Mouse (Mus musculus): Measurements from ENCODE around the gene Lrrc41.

Gene Lrrc41

GRCm38 (mm10) chr4:116077240-116078095, 2.4 kb downstream of the Lrrc41 start:
- no peak for DNase-seq (ENCODE audit: low spot score in 2 of 2)

- DNase-seq (ENCODE audit: low spot score in 2 of 2): no peak
Observed at GRCm38 (mm10) chr4:116088510-116089249, 13.6 kb downstream of the Lrrc41 start.

GRCm38 (mm10) chr4:116096291-116096690, 21.2 kb downstream of the Lrrc41 start:
- DNase-seq (ENCODE audit: low spot score in 2 of 2): no peak

GRCm38 (mm10) chr4:116097211-116097610, 22.1 kb downstream of the Lrrc41 start:
- no peak for DNase-seq (ENCODE audit: low spot score in 2 of 2)

DNA sequence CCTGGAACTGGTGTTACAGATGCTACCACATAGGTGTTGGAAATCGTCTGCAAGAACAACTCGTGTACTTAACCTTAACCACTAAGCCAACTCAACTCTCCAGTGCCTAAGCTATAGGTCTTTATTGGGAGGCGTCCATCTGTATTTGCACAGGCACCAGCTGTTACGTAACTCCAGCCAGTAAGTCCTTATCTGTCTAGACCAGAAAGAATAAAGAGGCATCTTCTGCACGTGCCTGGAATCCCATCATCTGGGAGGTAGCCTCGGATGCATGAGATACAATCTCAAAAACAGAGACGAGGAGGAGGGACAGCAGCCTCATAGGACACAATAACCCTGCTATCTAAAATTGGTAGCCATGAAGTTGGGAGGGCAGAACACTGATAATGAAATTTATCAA, 25.9 kb downstream of the Lrrc41 start:
- DNase-seq (ENCODE audit: low spot score in 2 of 2): no peak

GRCm38 (mm10) chr4:116105278-116105677, 30.2 kb downstream of the Lrrc41 start:
- DNase-seq (ENCODE audit: low spot score in 2 of 2): no peak

DNA sequence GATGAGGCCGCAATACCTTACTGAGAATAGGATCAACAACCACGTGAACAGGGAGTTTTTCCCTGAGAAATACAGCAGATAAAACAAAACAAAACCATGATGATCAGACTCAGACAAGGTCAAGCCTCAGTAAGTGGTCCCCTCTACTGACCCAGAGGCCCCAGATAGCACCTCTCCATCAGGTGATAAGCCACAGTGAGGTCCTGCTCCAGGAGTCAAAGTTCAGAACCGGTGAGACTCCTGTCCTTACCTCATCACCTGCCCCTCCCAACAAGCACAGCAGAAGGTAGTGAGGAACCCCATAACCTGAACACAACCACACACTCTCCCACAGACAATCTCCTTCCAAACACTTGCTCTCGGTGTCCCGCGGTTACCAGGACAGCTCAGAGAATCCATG, 35.6 kb downstream of the Lrrc41 start:
- DNase-seq (ENCODE audit: low spot score in 2 of 2): no peak

DNA sequence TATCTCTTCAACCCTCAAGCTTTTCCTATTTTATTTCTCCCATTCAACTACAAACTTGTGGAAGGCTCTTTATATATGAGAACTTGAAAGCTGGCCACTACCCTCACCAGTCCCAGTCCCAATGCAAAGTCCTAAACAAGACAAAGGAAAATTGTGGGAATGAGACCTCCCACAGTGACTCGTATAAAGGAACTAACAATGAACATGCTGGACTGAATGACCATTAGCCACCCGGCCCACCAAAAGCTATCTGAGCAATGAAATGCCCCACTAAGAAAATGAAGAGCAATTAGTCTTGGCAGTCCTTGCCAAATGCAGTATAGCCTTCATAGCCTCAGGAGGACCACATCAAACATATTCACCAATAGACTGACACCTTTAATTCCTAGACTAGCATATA, 36.4 kb downstream of the Lrrc41 start:
- DNase-seq (ENCODE audit: low spot score in 2 of 2): no peak

GRCm38 (mm10) chr4:116122762-116123161, 47.7 kb downstream of the Lrrc41 start:
- no peak for DNase-seq (ENCODE audit: low spot score in 2 of 2)

DNA sequence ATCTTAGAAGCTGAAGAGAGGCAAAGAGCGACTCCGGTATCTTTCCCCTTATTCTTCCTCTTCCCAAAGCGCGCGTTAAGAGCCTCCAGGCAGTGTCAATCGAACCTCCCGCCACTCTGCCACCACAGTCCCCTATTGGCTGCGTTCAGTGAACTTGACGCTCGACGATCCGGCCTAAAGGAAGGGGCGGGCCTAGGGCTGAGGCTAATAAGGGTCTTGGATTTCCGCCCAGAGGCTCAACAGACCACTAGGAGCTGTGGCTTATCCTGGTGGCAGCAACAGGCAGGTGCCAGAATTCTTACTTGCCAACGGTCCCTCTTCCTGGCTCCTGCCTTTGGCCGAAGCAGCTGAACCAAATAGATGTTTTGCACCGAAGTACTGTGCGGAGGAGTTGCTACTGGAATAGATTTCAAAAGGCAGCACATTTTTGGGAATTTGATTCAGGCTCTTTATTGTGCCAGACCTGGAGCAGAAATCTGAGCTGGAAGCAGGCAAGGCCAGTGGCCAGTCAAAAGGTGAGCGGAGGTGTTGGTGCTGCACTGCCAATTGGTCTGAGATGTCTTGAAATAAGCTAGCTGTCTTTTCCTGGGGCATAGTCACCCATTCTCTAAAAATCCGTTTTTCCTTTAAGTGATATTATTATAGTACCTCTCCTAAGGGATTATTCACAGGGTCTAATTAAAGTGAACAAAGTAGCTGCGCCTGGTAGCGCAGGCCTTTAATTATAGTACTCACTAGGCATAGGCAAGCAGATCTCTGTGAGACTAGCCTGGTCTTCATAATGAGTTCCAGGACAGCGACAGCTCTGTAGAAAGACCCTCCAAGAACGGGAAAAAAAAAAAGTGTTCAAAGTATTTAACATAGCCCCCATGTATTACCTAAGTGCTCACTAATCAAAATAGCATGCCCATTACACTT, 48.8 kb downstream of the Lrrc41 start, which contains the start of the genes Rad54l and Pomgnt1:
TSS of gene Rad54l (minus strand) at position 89 of the 918 bp plus-strand sequence.
TSS of gene Pomgnt1 (plus strand) at position 239 of the 918 bp plus-strand sequence.
- peak; percentile 76 to 81 for DNase-seq (ENCODE audit: low spot score in 2 of 2)

DNA sequence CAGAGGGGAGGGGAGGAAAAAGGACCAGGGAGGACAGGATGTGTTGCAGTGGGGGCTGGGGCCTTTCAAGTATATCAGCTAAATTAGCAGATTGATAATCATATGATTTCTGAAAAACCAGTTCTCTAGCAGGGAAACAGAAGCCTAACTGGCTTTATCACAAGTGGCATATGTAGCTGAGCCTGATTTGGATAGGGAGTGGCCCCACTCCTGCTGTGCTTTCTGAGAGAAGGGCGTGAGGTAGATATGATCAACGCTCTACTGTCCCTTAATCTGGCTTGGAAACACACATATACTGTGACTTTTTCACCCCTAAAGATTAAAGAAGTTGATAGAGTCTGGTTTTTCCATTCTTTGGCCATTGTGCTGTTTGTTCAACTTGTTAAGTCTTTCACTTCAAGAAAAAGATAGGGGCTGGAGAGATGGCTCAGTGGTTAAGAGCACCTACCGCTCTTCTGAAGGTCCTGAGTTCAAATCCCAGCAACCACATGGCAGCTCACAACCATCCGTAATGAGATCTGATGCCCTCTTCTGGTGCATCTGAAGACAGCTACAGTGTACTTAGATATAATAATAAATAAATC, 50.8 kb downstream of the Lrrc41 start:
- DNase-seq (ENCODE audit: low spot score in 2 of 2): no peak

- DNase-seq (ENCODE audit: low spot score in 2 of 2): no peak
Observed at GRCm38 (mm10) chr4:116127956-116128355, 52.9 kb downstream of the Lrrc41 start.

DNA sequence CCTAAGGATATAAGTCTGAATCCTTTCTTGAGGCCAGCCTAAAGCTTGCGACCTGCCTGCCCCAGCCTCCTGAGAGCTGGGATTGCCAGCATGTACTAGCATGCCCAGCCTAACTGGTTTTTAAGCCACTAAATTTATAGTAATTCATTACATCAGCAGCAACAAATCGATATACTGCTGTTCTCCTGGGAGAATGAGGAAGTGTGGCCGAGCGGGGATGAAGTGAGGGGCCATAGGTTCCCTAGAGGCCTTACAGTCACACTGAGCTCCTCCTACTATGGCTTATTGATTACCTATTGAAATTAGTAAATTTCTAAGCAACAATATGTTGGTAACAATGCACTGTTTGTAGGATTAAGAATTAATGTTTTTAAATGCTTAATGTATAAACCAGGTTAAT, 58.1 kb downstream of the Lrrc41 start:
- DNase-seq (ENCODE audit: low spot score in 2 of 2): no peak

DNA sequence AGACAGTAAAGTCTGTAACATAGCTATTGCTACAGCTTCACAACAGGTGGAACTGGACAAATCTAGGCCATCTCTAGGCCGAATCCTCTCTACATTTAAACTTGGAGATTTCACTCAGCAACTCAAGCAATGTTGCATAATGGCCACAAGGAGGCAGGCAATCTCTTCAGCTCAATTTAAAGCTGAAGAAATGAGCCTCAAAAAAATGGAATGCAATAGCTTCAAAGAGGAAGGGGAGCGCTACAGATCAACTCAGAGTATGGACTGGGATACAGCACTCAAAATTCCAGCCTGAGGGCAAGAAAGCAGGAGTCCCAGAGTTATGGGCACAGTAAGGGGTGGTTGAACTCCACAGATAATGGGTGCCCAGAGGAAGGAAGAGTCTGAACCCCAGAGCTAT, 59.9 kb downstream of the Lrrc41 start:
- no peak for DNase-seq (ENCODE audit: low spot score in 2 of 2)

DNA sequence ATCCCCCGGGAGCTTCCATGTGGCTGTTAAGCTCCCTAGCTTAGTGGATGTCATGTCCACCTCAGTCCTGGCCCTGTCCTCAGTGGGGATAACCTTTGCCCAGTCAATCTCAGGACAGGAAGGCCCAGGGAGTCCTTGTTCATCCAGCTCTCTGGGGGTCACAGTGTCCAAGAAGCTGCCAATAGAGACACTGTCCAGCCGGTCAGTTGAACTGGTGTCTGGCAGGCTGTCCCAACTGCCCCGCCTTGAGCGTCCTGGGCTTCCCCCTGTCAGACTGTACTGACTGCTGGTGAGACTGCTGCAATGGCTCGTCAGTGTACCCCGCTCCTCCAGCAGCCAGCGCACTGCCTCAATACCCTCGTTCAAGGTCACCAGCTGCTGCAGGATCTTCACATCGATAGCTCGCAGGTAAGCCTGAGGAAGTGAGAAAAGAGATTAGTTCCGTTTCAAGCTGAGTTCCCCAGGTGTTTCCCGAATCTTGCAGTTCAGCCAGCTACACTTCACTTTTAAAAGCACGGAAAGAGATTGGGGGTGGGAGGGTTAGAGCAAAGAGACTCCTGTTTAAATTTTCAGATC, 62.4 kb downstream of the Lrrc41 start:
- peak in 1 of 2 experiments; percentile 27 for DNase-seq (ENCODE audit: low spot score in 2 of 2)

DNA sequence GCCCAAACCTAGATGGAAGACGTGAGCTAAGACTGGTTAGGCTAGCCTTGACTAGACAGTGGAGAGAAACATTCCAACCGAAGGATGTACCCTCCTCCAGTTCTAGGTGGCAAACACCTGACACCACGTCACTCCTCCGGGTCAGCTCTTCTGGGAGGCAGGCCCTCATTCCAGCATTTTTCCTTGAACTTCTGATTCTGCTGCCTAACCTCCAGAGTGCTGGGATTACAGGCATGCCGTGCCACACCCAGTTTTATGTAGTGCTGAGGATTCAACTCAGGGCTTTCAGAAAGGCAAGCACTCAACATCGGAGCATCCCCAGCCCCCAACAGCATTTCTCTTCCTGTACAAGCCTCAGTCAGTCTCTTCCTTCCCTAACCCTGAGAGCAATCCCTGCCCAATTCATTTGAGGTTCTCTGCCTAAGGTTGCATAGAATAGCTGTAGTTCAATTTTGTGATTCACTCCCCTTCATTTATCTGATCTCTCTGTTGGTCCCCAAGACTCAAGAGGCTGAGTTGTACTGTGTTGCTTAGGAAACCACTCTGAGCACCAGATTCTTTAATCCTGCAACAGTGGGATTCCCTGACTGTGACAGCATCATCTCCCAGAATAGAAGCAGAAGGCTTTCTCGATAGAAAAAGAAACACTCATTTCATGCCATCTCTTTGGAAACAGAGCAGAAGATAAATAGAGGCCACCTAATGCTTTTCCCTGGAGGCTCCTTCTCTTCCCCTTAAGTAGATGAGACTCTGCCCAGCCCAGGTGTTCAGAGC, 65.9 kb downstream of the Lrrc41 start:
- no peak for DNase-seq (ENCODE audit: low spot score in 2 of 2)

DNA sequence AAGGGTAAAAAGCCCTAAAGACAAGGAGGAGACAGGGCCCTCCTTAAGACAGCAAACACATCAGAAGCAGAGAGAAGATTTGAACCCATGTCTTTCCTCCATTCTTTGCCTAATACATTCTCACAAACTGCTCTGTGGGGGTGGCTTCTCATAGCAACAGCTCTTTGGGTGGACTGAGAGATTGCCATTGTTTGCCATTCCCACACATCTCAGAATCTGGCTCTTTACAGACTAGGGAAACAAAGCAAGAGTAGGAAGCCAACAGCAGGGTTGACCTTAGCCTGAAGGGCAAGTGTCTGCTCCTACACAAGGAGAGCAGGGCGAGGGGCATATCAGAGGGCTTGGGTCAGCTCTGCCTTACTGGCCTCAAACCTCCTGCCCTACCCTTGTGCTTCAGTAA, 66.7 kb downstream of the Lrrc41 start:
- DNase-seq (ENCODE audit: low spot score in 2 of 2): no peak

- DNase-seq (ENCODE audit: low spot score in 2 of 2): no peak
Observed at GRCm38 (mm10) chr4:116142269-116142668, 67.2 kb downstream of the Lrrc41 start.

DNA sequence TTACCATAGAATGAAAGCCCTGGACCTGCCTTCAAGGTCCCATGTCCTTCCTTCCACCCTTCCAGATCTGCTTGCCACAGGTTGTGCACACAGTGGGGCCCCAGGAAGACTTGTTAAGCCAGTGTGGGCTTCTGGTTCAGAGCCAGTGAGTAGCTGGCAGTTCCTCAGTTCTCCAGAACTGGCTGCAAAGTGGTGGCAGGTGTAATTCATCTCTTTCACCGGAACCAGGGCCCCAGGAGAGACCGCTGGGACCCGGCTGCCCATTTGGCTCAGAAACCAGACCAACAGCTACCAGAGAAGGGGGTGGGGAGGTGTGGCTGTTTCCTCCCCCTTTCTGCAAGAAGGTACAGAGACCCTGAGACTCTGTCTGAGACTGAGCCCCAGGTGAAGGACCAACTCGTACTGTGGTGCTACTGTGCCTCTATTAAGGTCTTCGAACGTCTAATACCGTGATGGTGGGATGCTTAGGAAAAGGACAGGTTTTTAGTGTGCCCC, 68.3 kb downstream of the Lrrc41 start:
- peak; percentile 17 to 24 for DNase-seq (ENCODE audit: low spot score in 2 of 2)
